Mouse (Mus musculus): ENCODE measurements around the gene Spns3. TPM values are rescaled to one million over a fixed set of nuclear protein-coding genes. Genes with fewer than 3 reads are reported as not detected.

The Spns3 gene
- polyA plus RNA-seq, 1 experiment, result 8.5 TPM

DNA sequence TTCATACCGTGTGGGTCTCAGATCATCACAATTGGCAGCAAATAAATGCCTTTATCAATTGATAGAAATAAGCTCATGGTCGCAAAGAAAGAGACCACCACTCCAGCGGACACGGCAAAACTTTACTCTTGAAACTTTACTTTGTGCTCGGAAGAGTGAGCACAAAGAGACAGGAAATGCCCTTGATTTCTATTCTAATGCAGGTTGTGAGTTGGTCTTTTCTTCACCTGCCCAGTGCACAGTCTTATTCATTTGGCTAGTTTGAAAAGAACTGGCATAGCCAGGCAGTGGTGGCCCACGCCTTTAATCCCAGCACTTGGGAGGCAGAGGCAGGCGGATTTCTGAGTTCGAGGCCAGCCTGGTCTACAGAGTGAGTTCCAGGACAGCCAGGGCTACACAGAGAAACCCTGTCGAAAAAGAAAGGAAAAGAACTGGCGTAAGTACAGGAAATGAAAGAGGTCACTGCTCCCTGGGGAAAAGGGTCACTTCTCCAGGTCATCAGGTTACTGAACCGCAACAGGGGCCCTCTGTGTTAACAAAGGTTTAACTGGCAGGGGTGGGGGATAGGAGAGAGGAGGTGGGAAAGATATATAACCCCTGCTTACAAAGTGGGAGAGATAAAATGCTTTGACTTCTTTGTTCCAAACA is 19.5 kb upstream of the Spns3 start:
- Histone ChIP-seq H3K27me3 (ENCODE audit: control insufficient read depth, insufficient read depth, low read length) (no peaks in the 10 kb centered on the region), H3K4me3 (ENCODE audit: low read depth, low read length) (no peak overlapping the region), H3K27ac (ENCODE audit: insufficient read depth, low read depth, low read length) (no peak overlapping the region), H3K36me3 (ENCODE audit: control insufficient read depth, insufficient read depth, low read length) (no peaks in the 10 kb centered on the region), H3K4me1 (ENCODE audit: control insufficient read depth, insufficient read depth, insufficient read length, low read length) (peaks cover 4% of the 10 kb centered on the region; the same call in 1 of the 2 replicates)
- TF ChIP-seq POLR2A (IDR thresholded peaks at IDR 0.05; ENCODE audit: low read depth, low read length) (no peak), CTCF (IDR thresholded peaks at IDR 0.05; ENCODE audit: extremely low read depth, insufficient read length, insufficient replicate concordance, low read depth, low read length) (no peak)
- 82% methylated on average over 11 of the region's 11 CpGs for WGBS

DNA sequence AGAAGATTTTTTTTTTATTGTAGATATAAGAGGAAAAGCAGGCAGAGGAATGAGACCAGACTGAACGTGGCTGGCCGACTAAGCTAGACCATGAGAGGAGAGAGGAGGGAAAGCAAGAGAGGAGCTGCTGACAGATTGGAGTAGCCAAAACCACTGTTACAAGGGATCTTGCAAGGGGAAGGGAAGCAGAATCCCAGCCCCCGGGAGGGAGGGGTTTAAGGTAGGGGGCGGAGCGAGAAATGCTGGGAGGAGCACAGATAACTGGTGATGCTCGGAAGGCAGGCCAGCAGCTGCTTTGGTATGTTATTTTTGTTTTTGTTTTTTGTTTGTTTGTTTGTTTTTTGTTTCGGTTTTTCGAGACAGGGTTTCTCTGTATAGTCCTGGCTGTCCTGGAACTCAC is 18.7 kb upstream of the Spns3 start:
- WGBS, result 43% methylated on average over 8 of the region's 8 CpGs
- TF ChIP-seq CTCF (IDR thresholded peaks at IDR 0.05; ENCODE audit: extremely low read depth, insufficient read length, insufficient replicate concordance, low read depth, low read length) (no peak), POLR2A (IDR thresholded peaks at IDR 0.05; ENCODE audit: low read depth, low read length) (no peak)
- no peak overlapping the region for H3K27ac ChIP-seq (ENCODE audit: insufficient read depth, low read depth, low read length)

DNA sequence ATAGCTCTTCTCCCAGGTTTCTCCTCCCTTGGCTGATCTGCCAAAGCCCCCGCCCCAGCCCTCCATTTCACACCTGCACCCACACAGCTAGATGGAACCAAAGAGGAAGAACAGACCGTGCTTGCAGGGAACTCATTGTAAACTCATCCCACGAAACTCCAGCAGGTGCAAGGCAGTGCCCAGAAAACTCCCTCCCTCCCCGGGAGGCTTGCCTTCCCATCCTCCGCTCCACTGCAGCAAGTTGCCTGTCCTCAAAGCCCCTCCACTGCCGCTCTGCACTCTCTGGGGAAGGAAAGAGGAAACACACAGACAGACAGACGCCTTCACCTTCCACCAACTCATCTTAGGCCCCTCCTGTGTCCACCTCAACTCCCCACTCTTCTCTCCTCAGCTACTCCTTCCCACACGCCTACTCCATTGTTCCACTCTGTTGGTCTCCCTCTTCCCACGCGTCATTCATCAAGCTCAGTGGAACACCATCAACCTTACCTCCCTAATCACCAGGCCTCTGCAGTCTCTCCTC is 16.6 kb upstream of the Spns3 start:
- Histone ChIP-seq H3K4me3 (ENCODE audit: low read depth, low read length) (no peak overlapping the region), H3K27me3 (ENCODE audit: control insufficient read depth, insufficient read depth, low read length) (no peaks in the 10 kb centered on the region), H3K36me3 (ENCODE audit: control insufficient read depth, insufficient read depth, low read length) (no peaks in the 10 kb centered on the region), H3K4me1 (ENCODE audit: control insufficient read depth, insufficient read depth, insufficient read length, low read length) (peaks cover 4% of the 10 kb centered on the region; the same call in 1 of the 2 replicates), H3K27ac (ENCODE audit: insufficient read depth, low read depth, low read length) (no peak overlapping the region)
- 42% methylated on average over 10 of the region's 10 CpGs for WGBS
- TF ChIP-seq CTCF (IDR thresholded peaks at IDR 0.05; ENCODE audit: extremely low read depth, insufficient read length, insufficient replicate concordance, low read depth, low read length) (no peak), POLR2A (IDR thresholded peaks at IDR 0.05; ENCODE audit: low read depth, low read length) (no peak)

More for the DNA sequence above, 18.7 kb upstream of the Spns3 start:
- no peaks in the 10 kb centered on the region for H3K27me3 ChIP-seq (ENCODE audit: control insufficient read depth, insufficient read depth, low read length)
- H3K4me1 ChIP-seq (ENCODE audit: control insufficient read depth, insufficient read depth, insufficient read length, low read length), result peaks cover 4% of the 10 kb centered on the region; the same call in 1 of the 2 replicates
- no peak overlapping the region for H3K4me3 ChIP-seq (ENCODE audit: low read depth, low read length)
- no peaks in the 10 kb centered on the region for H3K36me3 ChIP-seq (ENCODE audit: control insufficient read depth, insufficient read depth, low read length)

DNA sequence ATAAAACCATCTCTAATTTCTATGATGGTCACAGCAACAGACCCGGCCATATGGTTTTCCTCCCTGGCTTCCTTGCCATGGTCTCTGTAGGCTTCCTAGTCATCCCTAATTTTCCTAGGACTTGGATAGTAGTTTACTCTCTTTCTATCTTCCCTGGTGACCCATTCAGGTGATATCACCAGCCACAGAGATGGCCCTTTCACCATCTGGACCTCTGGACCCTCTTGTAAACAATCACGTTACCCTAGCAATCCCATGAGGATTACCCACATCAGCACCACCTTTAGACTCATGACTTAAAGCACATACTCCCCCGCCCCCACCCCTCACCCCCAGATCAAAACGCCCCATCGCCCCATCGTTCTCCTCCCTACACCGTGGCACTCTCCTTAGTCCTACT is 16.0 kb upstream of the Spns3 start:
- no peak overlapping the region for H3K4me3 ChIP-seq (ENCODE audit: low read depth, low read length)
- no peaks in the 10 kb centered on the region for H3K27me3 ChIP-seq (ENCODE audit: control insufficient read depth, insufficient read depth, low read length)
- 68% methylated on average over 7 of the region's 7 CpGs for WGBS
- peaks cover 4% of the 10 kb centered on the region; the same call in 1 of the 2 replicates for H3K4me1 ChIP-seq (ENCODE audit: control insufficient read depth, insufficient read depth, insufficient read length, low read length)
- H3K27ac ChIP-seq (ENCODE audit: insufficient read depth, low read depth, low read length), result no peak overlapping the region
- H3K36me3 ChIP-seq (ENCODE audit: control insufficient read depth, insufficient read depth, low read length), result no peaks in the 10 kb centered on the region
- TF ChIP-seq POLR2A (IDR thresholded peaks at IDR 0.05; ENCODE audit: low read depth, low read length) (no peak), CTCF (IDR thresholded peaks at IDR 0.05; ENCODE audit: extremely low read depth, insufficient read length, insufficient replicate concordance, low read depth, low read length) (no peak)

DNA sequence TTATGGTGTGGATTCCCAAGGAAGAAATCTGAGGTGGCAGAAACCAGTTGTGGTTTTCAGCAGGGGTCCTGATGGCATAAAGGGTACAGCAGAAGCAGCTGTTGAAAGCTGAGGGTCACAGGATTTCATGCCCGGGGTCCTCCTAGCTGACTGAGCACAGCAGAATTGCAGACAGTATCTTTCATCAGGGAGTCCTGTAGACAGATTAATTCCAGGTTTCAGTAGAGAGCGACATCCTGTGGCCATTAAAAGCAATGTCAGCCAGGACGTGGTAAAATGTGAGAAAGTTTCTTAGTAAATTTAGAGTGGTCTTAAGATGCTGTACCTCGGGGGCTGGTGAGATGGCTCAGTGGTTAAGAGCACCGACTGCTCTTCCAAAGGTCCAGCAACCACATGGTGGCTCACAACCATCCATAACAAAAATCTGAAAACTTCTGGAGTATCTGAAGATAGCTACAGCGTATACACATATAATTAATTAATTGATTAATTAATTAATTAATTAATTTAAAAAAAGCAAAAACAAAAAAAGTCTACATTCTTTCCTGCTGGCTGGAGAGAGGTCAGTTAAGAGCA is 14.0 kb upstream of the Spns3 start:
- 21% methylated on average over 6 of the region's 6 CpGs for WGBS
- H3K27me3 ChIP-seq (ENCODE audit: control insufficient read depth, insufficient read depth, low read length), result no peaks in the 10 kb centered on the region
- no peaks in the 10 kb centered on the region for H3K36me3 ChIP-seq (ENCODE audit: control insufficient read depth, insufficient read depth, low read length)
- TF ChIP-seq CTCF (IDR thresholded peaks at IDR 0.05; ENCODE audit: extremely low read depth, insufficient read length, insufficient replicate concordance, low read depth, low read length) (peak; percentile 42; the same call in 1 of the 2 replicates), POLR2A (IDR thresholded peaks at IDR 0.05; ENCODE audit: low read depth, low read length) (no peak)
- H3K4me3 ChIP-seq (ENCODE audit: low read depth, low read length), result no peak overlapping the region
- H3K4me1 ChIP-seq (ENCODE audit: control insufficient read depth, insufficient read depth, insufficient read length, low read length), result no peaks in the 10 kb centered on the region
- no peak overlapping the region for H3K27ac ChIP-seq (ENCODE audit: insufficient read depth, low read depth, low read length)

DNA sequence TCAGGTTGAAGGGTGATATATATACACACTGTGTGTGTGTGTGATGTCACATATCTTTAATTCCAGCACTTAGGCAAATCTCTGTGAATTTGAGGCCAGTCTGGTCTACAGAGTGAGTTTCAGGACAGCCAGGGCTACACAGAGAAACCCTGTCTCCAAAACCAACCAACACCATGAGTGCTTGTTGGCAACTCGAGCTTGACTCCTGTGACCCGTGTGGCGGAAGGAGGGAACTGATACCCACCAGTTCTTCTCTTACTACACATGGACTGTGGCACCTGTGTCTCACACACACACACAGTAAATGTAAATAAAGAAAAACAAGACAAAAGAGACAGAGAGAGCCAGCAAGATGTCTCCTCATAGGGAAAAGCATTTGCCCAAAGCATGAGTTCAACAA is 10.4 kb upstream of the Spns3 start:
- H3K4me3 ChIP-seq (ENCODE audit: low read depth, low read length), result no peak overlapping the region
- H3K4me1 ChIP-seq (ENCODE audit: control insufficient read depth, insufficient read depth, insufficient read length, low read length), result no peaks in the 10 kb centered on the region
- H3K36me3 ChIP-seq (ENCODE audit: control insufficient read depth, insufficient read depth, low read length), result no peaks in the 10 kb centered on the region
- WGBS, result 64% methylated on average over 3 of the region's 3 CpGs
- H3K27ac ChIP-seq (ENCODE audit: insufficient read depth, low read depth, low read length), result no peak overlapping the region
- TF ChIP-seq POLR2A (IDR thresholded peaks at IDR 0.05; ENCODE audit: low read depth, low read length) (no peak), CTCF (IDR thresholded peaks at IDR 0.05; ENCODE audit: extremely low read depth, insufficient read length, insufficient replicate concordance, low read depth, low read length) (no peak)
- no peaks in the 10 kb centered on the region for H3K27me3 ChIP-seq (ENCODE audit: control insufficient read depth, insufficient read depth, low read length)

DNA sequence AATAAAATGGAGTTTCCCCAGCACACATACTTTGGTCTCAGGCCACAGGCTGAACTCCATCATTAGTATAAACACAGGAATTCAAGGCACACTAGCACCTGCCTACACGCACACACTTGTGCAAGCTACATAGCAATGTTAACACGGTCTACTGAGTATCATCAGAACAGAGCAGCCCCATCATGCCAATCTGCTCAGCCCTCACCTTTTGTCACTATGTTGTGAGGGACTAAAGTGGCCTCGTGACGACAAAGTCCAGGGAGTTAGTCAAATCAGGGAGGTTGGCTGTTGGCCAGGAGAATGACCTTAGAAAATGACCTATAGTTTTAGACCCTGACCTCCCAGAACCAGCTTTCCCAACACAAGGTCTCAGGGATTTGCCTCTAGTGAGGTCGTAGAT is 7.8 kb upstream of the Spns3 start:
- TF ChIP-seq POLR2A (IDR thresholded peaks at IDR 0.05; ENCODE audit: low read depth, low read length) (no peak), CTCF (IDR thresholded peaks at IDR 0.05; ENCODE audit: extremely low read depth, insufficient read length, insufficient replicate concordance, low read depth, low read length) (no peak)
- no peaks in the 10 kb centered on the region for H3K27me3 ChIP-seq (ENCODE audit: control insufficient read depth, insufficient read depth, low read length)
- H3K36me3 ChIP-seq (ENCODE audit: control insufficient read depth, insufficient read depth, low read length), result no peaks in the 10 kb centered on the region
- no peak overlapping the region for H3K27ac ChIP-seq (ENCODE audit: insufficient read depth, low read depth, low read length)
- H3K4me3 ChIP-seq (ENCODE audit: low read depth, low read length), result no peak overlapping the region
- no peaks in the 10 kb centered on the region for H3K4me1 ChIP-seq (ENCODE audit: control insufficient read depth, insufficient read depth, insufficient read length, low read length)
- WGBS, result 59% methylated on average over 5 of the region's 5 CpGs
